Mouse (Mus musculus): ENCODE data around the gene Mrvi1.

DNA sequence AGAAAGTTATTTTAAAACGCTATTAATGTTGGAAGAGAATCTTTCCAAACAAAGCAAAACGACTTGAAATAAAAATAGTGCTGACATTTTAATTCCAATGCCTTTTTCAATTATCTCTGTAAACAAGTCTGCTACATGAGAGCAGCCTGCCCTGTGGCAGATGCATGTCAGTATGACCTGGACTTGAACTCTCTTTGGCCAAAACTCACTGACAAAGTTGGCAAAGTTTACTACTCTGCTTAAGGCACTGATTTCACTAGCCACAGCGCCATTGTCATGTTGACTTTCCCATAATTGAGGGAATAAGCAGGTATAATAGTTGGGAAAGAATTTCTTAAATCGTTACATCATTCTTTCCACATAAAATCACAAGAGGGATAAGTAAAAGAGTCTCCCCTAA, 38.6 kb upstream of the Mrvi1 start:
- no peak for TF ChIP-seq ZC3H11A (IDR thresholded peaks at IDR 0.05; ENCODE audit: borderline replicate concordance, low read depth, low read length)
- TF ChIP-seq CHD2 (IDR thresholded peaks at IDR 0.05; ENCODE audit: low read depth, low read length): no peak
- no peak for TF ChIP-seq MAFK (IDR thresholded peaks at IDR 0.05; ENCODE audit: insufficient read depth, low read depth, low read length)
- TF ChIP-seq ZNF384 (IDR thresholded peaks at IDR 0.05; ENCODE audit: low read depth, low read length): no peak
